Mouse (Mus musculus): ENCODE measurements around the gene Rasgef1b.

GRCm38 (mm10) chr5:99687894-99688293, 41.0 kb downstream of the Rasgef1b start:
- TF ChIP-seq CTCF (IDR thresholded peaks at IDR 0.05; ENCODE audit: control insufficient read depth, insufficient read depth, low read length), result no peak
- TF ChIP-seq POLR2A (IDR thresholded peaks at IDR 0.05; ENCODE audit: borderline replicate concordance, control insufficient read depth, low read depth, low read length), result no peak
